Mouse (Mus musculus) E14TG2a.4 (cell line): ENCODE results near the gene Fam227a.

Experiments used
- CTCF ChIP-seq: conservative IDR thresholded peaks from 2 replicates; pipeline ENCODE4 v1.5.1; 2014; ENCODE audit warnings: low read length
- NANOG ChIP-seq: IDR thresholded peaks from 2 replicates; pipeline ENCODE4 v1.6.1; 2014; ENCODE audit warnings: borderline replicate concordance, low read length, mixed read lengths

GRCm38 (mm10) chr15:79600176-79600575, 58.6 kb downstream of the Fam227a start:
- no peak for TF ChIP-seq CTCF
- no peak for TF ChIP-seq NANOG
